Mouse (Mus musculus): ENCODE data around the gene Mageb4. TPM values are rescaled to one million over a fixed set of nuclear protein-coding genes. Genes with fewer than 3 reads are reported as not detected.
"Not testable (repeated sequence)": the region's sequence is repeated elsewhere in the genome, so short reads cannot be mapped to it uniquely, and the experiment has no call there.

The Mageb4 gene
- not detected in 2 replicates for polyA plus RNA-seq (2012; rRNA removed)
- polyA plus RNA-seq (2014; fragmentation: Nextera tagmentation; extraction: Ambion mirVana) = not detected in 2 replicates

DNA sequence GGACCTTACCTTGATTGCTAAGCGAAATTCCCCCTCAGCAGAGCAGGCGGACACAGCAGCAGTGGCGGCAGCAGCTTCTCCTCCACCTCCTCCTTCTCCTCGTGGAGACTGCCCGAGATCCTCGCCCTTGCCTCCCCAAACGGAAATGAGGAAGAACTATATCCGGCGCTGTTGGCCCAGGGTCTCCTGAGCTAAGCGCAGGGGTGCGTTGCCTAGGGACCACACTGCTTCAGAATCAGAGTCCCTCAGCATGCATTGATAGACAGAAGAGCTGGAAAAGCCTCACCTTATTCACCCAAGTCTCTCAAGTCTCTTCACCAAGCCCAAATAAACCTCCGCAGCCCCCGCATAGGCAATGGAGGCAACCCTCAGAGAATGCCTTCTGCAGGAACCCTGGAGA, at the start of gene Mageb4:
Gene Mageb4, minus strand, starts transcription at position 101 of the 400 bp plus-strand sequence.
- no CpG with 5 or more reads among the region's 13 CpGs for WGBS

DNA sequence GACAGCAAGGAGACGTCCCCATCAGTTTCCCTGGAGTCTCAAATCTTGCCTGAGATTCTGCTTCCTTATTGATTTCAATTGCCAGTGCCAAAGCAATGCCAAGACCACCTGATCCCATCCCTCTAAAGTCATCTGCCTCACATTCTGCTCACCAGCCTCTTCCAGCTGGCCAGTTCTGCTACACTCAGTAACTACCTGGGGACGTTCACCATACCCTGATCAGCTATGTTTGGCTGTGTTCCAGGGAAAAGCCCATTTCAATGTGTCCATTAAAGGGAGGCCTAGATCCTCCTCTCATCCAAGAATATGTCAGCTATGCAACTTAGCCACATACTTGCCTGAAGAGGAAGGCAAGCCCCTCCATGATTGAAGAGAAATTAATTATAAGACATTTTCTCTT, 20.3 kb downstream of the Mageb4 start:
- not testable (repeated sequence) for H3K27ac ChIP-seq (replicated peaks; ENCODE audit: low read depth, low read length); ATAC-seq (ENCODE audit: low FRiP score, low read depth); H3K4me3 ChIP-seq (replicated peaks; ENCODE audit: low read length); DNase-seq (ENCODE audit: low spot score); H3K9me3 ChIP-seq (ENCODE audit: control insufficient read depth, low read length); H3K9ac ChIP-seq (ENCODE audit: low read depth, low read length, severe bottlenecking); H3K4me1 ChIP-seq (ENCODE audit: control insufficient read depth, insufficient read depth, low read length); H3K27me3 ChIP-seq (ENCODE audit: control insufficient read depth, insufficient read depth, low read length); H3K36me3 ChIP-seq (ENCODE audit: control insufficient read depth, insufficient read depth, low read length); H3K4me2 ChIP-seq (replicated peaks; ENCODE audit: low read depth, low read length, severe bottlenecking)
- 39% methylated on average over 1 of the region's 2 CpGs for WGBS

More for the DNA sequence above, at the start of gene Mageb4:
- H3K4me3 ChIP-seq (replicated peaks; ENCODE audit: low read length); H3K4me1 ChIP-seq (ENCODE audit: control insufficient read depth, insufficient read depth, low read length); H3K9ac ChIP-seq (ENCODE audit: low read depth, low read length, severe bottlenecking); H3K4me2 ChIP-seq (replicated peaks; ENCODE audit: low read depth, low read length, severe bottlenecking); H3K27ac ChIP-seq (replicated peaks; ENCODE audit: low read depth, low read length); DNase-seq (ENCODE audit: low spot score); H3K36me3 ChIP-seq (ENCODE audit: control insufficient read depth, insufficient read depth, low read length); ATAC-seq (ENCODE audit: low FRiP score, low read depth); H3K27me3 ChIP-seq (ENCODE audit: control insufficient read depth, insufficient read depth, low read length); H3K9me3 ChIP-seq (ENCODE audit: control insufficient read depth, low read length): not testable (repeated sequence)

DNA sequence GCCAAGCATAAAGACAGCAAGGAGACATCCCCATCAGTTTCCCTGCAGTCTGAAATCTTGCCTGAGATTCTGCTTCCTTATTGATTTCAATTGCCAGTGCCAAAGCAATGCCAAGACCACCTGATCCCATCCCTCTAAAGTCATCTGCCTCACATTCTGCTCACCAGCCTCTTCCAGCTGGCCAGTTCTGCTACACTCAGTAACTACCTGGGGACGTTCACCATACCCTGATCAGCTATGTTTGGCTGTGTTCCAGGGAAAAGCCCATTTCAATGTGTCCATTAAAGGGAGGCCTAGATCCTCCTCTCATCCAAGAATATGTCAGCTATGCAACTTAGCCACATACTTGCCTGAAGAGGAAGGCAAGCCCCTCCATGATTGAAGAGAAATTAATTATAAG, 58.9 kb downstream of the Mageb4 start:
- not testable (repeated sequence) for H3K36me3 ChIP-seq (ENCODE audit: control insufficient read depth, insufficient read depth, low read length); H3K27me3 ChIP-seq (ENCODE audit: control insufficient read depth, insufficient read depth, low read length); DNase-seq (ENCODE audit: low spot score); H3K27ac ChIP-seq (replicated peaks; ENCODE audit: low read depth, low read length); H3K4me3 ChIP-seq (replicated peaks; ENCODE audit: low read length); ATAC-seq (ENCODE audit: low FRiP score, low read depth); H3K4me2 ChIP-seq (replicated peaks; ENCODE audit: low read depth, low read length, severe bottlenecking); H3K9me3 ChIP-seq (ENCODE audit: control insufficient read depth, low read length); H3K4me1 ChIP-seq (ENCODE audit: control insufficient read depth, insufficient read depth, low read length); H3K9ac ChIP-seq (ENCODE audit: low read depth, low read length, severe bottlenecking)
- no CpG with 5 or more reads among the region's 1 CpGs for WGBS

- no peaks in the 10 kb centered on the region for H3K9me3 ChIP-seq (ENCODE audit: control insufficient read depth, low read length)
- no peak overlapping the region for H3K4me3 ChIP-seq (replicated peaks; ENCODE audit: low read length)
- H3K27ac ChIP-seq (replicated peaks; ENCODE audit: low read depth, low read length) = no peak overlapping the region
- no peaks in the 10 kb centered on the region for H3K36me3 ChIP-seq (ENCODE audit: control insufficient read depth, insufficient read depth, low read length)
- no peak overlapping the region for H3K9ac ChIP-seq (ENCODE audit: low read depth, low read length, severe bottlenecking)
- DNase-seq (ENCODE audit: low spot score) = no peak
- no CpG with 5 or more reads among the region's 1 CpGs for WGBS
- H3K4me1 ChIP-seq (ENCODE audit: control insufficient read depth, insufficient read depth, low read length) = no peaks in the 10 kb centered on the region
- no peak overlapping the region for H3K4me2 ChIP-seq (replicated peaks; ENCODE audit: low read depth, low read length, severe bottlenecking)
- H3K27me3 ChIP-seq (ENCODE audit: control insufficient read depth, insufficient read depth, low read length) = no peaks in the 10 kb centered on the region
- no peak for ATAC-seq (ENCODE audit: low FRiP score, low read depth)
- TF ChIP-seq POLR2A (IDR thresholded peaks at IDR 0.05; ENCODE audit: borderline replicate concordance, extremely low read depth, insufficient read depth, insufficient read length) = no peak
Measured at GRCm38 (mm10) chrX:86237246-86237645, 67.6 kb downstream of the Mageb4 start.

Other genes starting within 250 kb of the Mageb4 start
- gene Nr0b1, start 113.3 kb downstream of the Mageb4 start, polyA plus RNA-seq (2012; rRNA removed) = 0.26 and 0.46 TPM in 2 replicates
- gene Nr0b1, start 113.3 kb downstream of the Mageb4 start, polyA plus RNA-seq (2014; fragmentation: Nextera tagmentation; extraction: Ambion mirVana) = 0.25 and 0.33 TPM in 2 replicates